Mouse (Mus musculus): Measurements from ENCODE around the gene Slc35a3. TPM values are rescaled to one million over a fixed set of nuclear protein-coding genes. Genes with fewer than 3 reads are reported as not detected.
A peak's percentile ranks its signal among the peaks of the same experiment; 100 is the strongest.
"Not testable (repeated sequence)": the region's sequence is repeated elsewhere in the genome, so short reads cannot be mapped to it uniquely, and the experiment has no call there.

The Slc35a3 gene
- total RNA-seq, 2 experiments from 2014 or later, result 12.8 to 15.3 TPM

DNA sequence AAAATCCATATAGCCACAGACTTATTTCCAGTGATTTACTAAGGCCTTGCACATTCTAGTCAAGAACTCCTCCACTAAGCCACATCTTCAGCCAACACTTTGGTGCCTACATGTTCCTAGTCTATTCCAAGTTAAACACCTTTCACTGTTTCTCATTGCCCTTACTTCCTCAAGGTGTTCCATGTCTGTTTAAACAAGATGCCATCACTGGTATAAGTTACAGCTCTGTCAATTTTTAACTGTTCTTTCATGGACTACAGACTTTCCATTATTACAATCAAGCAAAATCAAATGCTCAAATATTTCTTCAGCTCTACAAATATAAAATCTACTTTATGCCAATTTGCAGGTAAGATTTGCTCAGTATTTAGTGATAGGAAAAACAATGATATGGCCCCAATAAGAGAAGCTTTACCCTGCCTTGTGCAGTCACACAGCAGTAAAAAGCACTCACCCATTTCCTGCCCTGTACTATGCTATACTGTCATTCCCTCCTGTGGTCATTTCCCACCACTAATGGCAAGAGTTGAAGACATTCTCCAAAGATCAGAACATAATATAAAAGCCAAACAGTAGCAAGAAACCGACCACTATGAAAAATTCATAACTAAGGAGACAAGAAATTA is 9.9 kb downstream of the Slc35a3 start:
- intact Hi-C loops (cut with DNase I), result no loop called here
- no peak for DNase-seq

DNA sequence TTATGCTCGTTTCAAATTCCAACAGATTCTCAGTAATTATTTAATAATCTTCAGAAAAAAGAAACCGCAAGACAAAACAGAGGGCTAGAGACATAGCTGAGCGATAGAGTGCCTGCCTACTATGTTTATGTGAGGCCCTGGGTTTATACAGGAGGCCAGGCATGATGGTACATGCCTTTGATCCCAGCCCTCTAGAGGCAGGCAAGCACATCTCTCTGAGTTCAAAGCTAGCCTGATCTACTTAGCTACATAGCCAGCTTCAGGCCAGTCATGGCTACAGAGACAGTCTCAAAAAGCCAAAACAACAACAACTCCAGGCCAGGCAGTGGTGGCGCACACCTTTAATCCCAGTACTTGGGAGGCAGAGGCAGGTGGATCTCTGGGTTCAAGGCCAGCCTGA is 11.0 kb downstream of the Slc35a3 start:
- no peak for DNase-seq
- intact Hi-C loops (cut with DNase I), result no loop called here

DNA sequence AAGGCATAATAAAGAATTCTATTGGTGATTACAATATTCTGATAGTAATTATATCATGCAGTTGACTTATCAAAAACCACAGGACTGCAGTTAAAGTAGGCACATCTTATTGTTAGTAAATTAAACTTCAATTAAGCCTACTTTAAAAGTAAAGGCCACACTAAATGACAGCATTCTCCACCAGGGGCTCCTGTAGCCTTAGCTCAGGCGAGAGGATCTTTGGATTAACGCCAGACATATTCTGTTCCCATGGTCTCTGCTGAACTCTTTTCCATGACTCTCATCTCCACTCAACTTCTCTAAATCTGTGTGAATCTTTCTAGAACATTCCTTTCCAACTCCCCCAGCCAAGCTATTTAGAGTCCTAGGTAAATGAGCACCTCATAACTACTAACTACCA is 13.8 kb downstream of the Slc35a3 start:
- DNase-seq, result no peak

DNA sequence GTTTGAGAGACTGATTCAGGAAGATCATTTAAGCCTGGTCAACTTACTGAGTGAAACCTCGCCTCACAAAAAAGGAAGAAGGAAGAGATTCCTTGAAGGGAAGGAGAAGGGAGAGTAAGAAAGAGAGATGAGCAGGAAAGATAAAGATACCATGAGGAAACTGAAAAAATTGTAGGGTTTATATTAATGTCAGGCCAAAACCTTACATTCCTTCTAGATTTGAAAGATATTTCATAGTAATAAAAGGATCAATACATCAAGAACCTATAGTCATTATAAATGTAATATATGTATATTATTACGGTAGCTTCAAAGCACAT is 17.0 kb downstream of the Slc35a3 start:
- intact Hi-C loops (cut with DNase I), result no loop called here
- DNase-seq, result no peak

More for the DNA sequence above, 13.8 kb downstream of the Slc35a3 start:
- intact Hi-C loops (cut with DNase I), result loop anchor here (2.0 kb wide), 1 partner anchor 50 kb away; no protein-coding TSS in a partner anchor

DNA sequence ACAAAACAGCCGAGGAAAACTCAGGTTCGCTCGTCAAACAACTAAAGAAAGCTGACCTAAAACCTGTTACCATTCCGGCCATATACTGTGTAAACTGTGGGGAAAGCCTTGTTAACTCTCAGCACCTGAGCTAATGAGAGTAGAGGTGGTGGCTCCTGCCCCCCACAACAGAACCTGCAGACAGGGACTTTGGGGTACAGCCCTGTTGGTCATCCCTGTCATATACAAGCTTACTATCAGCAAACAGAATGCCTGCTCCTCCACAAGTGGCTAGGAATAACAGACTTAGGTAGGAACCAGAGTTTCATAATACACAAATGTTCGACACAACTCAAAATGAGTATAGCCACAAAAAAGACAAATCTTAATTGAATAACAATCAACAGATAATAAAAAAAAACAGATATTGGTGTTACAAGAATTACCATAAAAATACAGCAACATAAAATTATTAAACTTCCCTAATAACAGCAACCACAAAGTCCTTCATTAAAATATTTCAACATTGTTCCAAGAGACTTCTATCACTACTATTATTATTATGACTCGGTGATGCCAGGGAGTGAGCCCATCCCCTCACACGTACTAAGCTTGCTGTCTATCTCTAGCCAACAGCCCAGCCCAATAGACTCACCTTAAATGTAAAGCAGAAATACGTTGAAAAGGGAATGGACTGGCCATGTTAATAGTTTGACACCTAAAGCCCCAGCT is 17.5 kb downstream of the Slc35a3 start:
- DNase-seq, result no peak
- intact Hi-C loops (cut with DNase I), result no loop called here

DNA sequence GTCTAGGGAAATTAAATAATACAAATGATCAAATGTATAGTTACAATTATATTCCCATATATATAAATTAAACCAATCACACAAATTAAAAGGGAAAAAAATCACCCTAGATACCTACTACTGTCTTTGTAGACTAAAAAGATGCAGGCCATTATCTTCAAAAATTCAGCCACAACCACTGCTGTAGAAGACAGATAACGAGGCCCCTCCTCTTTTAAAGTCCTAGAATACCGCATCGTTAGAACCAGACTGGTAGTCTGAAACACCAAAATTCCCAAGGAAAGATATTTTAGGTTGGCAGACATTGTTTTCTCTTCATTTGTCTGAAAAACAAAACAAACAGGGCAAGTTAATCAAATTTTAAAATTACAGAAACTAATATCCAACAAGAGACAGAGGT is 18.3 kb downstream of the Slc35a3 start:
- intact Hi-C loops (cut with DNase I), result no loop called here
- DNase-seq, result no peak

DNA sequence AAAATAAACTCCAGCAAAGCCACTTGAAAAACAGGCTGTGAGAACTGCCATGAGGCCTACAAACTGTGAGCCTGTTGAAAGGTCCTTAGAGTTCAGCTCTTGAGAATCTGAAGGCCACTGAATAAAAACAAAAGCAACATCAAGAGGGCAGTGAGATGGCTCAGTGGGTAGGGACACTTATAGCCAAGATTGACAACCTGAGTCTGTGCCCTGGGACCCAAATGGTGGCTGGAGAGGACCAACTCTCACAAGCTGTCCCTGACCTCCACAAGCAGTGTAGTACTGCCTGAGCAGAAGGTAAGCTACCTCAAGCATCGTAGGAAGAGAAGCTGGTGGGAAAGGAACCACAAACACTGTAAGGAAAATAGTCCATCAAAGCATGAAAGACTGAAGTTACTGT is 31.5 kb downstream of the Slc35a3 start, which contains the start of gene Gm43191:
TSS of gene Gm43191 (minus strand) at position 101 of the 400 bp plus-strand sequence.
- intact Hi-C loops (cut with DNase I), result no loop called here
- no peak for DNase-seq

DNA sequence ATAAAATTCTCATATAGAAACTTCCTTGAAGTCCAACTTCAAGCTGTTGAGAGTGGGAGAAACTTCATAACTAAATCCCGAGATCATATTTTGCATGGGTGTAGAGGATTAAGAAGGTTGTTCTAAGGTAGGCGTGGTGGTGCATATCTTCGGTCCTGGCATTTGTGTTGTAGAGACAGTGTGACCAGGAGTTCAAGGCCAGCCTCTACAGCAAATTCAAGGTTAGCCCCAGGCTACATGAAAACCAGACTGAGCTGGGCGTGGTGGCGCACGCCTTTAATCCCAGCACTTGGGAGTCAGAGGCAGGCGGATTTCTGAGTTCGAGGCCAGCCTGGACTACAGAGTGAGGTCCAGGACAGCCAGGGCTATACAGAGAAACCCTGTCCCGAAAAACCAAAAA is 48.4 kb downstream of the Slc35a3 start:
- intact Hi-C loops (cut with DNase I), result loop anchor here (5.0 kb wide), 3 partner anchors 152 to 657 kb away; partner anchors contain the start of genes Cdc14a, Dbt, Extl2 and Slc30a7
- DNase-seq, result not testable (repeated sequence)

DNA sequence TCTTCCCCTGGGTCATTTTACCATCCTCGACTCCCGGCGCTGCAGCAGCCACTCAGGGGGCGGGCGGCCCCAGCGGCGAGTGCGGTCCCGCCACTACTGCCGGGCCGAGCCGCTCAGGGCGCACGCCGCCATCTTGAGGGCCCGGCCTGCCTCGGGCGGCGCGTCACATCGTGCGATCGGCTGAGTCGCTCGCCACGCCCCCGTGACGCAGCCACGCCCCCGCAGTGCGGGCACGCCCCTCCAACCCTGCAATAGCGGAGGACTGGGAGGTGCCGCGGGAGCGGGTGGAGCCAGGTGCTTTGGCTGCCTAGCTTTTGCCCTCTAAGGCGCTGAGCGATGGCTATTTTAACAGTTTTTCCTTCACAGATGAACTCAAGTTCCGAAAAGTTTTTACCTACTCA is 50.2 kb downstream of the Slc35a3 start, which contains the start of gene Mfsd14a:
TSS of gene Mfsd14a (minus strand) at position 215 of the 401 bp plus-strand sequence.
- intact Hi-C loops (cut with DNase I), result loop anchor here (1.0 to 5.0 kb wide), 5 partner anchors 50 to 655 kb away; partner anchors contain the start of genes Cdc14a, Dbt, Extl2 and Slc30a7
- DNase-seq, result peak; percentile 100

DNA sequence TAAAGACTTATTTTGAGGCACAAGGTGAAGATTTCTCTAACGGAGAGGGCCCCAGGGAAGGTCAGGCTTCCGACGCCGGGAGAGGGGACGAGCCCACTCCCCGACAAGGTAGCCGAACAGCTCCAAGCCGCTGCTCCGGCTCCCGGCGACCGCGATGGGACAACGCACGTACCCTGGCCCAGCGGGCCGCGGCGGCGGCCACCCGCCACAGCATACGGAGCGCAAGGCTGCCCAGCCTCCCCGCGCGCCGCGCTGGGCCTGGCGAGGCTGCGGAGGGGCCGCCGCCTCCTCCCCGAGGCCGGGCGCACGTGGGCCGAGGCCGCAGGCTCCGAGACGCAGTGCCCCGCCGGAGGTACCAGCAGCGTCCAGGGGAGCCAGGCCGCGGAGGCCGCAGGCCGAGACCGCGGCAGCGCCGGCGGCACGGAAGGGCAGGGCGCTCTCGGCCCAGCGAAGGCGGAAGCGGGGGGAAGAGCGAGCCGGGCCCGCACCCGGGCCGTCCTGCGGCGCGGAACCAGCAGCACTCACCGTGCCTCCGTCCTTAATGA is 50.7 kb downstream of the Slc35a3 start:
- DNase-seq, result no peak
- intact Hi-C loops (cut with DNase I), result loop anchor here (1.0 to 5.0 kb wide), 5 partner anchors 51 to 655 kb away; partner anchors contain the start of genes Cdc14a, Dbt, Extl2 and Slc30a7

DNA sequence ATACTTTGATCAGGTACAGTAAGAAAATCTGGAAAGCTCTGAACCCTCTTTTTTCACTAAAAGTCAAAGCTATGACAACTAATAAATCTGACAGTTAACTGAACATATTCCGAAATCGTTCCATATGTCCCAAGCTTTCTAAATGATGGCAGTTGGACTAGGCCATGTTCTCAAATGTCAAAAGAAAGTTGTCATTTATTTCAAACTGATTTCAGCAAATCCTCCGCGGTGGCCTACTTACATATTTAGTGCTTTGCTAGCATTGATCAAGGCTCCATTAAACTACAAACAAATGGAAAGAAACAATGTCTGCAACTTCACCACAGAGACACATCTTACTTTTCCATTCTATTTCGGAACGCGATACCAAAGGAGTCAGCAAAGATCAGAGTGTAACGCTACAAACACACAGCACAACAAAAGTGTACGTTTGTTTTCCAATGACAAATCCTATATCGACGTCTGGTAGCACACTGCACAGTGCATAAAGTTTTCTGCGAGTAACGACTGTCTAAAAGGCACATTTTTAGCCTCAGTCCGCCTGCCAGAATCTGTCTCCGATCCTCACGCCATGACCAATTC is 51.3 kb downstream of the Slc35a3 start:
- intact Hi-C loops (cut with DNase I), result loop anchor here (5.0 kb wide), 3 partner anchors 149 to 654 kb away; partner anchors contain the start of genes Cdc14a, Dbt, Extl2 and Slc30a7
- DNase-seq, result no peak

DNA sequence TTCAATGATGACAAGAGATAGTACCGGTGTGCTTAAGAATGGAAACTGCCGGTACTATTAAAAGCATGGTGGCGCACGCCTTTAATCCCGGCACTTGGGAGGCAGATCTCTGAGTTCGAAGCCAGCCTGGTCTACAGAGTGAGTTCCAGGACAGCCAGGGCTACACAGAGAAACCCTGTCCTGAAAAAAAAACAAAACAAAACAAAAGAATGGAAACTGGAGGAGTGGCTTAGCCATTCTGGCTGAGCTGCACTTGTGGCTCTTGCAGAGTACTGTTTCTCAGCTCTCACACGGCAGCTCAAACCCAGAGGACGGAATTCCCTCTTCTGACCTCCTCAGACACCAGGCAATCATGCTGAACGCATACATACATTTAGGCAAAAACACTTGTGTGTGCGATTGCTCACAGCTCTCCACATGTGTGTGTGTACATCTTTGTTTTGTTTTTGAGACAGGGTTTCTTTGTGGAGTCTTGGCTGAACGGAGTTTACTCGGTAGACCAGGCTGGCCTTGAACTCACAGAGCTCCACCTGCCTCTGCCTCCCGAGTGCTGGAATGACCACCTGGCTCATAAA is 52.7 kb downstream of the Slc35a3 start:
- intact Hi-C loops (cut with DNase I), result loop anchor here (5.0 kb wide), 3 partner anchors 148 to 653 kb away; partner anchors contain the start of genes Cdc14a, Dbt, Extl2 and Slc30a7
- DNase-seq, result no peak

DNA sequence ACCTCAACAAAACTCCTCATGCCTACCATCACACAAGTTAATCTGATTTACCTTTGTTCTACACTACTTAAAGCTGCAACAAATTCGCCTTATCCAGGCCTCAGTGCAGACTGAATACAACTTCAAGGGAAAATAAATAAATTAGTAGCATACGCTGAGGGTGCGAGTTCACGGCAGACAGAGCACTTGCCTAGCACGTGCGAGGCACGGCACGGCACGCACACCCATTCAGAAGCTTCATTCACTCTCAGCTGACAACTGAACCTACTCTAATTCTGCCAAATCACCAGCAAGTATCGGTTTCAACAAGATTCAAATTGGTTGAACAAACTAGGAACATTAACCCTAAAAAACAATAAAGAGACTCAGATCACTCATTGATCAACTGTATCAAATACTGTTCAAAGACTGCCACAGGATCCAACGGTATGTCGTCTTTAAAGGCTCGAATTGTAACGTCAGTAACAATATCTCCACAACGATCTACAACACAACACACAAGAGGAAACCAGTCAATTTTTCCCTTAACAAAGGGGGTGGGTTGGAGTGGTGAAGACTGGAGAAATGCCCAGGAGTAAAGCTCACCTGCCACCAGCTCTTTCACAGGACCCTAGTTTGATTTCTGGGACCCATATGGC is 53.6 kb downstream of the Slc35a3 start:
- intact Hi-C loops (cut with DNase I), result no loop called here

DNA sequence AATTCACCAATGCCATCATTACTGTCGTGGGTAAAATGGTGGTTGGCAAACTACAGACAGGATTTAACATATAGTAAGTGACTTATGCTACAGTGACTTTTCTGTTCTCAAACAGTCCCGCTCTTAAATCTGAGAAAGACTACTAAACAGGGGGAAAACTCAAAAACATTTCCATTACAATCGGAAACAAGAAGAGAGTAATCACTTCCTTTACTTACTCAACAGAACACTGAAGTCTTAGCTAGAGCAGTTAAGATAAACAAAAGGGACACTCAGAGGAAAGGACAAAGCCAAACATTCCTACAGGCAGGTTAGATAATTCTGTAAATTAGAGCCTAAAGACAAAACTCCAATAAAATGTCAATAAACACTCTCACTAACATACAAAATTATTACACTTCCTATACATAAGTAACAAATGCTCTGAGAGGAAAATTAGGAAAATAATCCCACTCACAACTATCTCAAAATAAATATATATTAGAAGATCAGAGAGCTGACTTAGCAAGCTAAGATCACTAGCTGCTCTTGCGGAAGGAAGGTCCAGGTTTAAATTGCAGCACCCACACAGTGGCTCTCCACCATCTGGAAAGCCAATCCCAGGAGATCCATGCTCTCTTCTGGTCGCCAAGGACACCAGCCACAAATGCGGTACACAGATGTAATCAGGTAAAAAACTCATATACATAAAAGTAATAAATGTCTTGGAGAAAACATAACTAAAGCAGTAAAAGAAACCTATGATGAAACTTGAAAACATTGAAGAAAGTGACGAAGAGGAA is 56.3 kb downstream of the Slc35a3 start:
- intact Hi-C loops (cut with DNase I), result loop anchor here (2.0 kb wide), 1 partner anchor 14 kb away; no protein-coding TSS in a partner anchor
- DNase-seq, result no peak

More for the DNA sequence above, 53.6 kb downstream of the Slc35a3 start:
- no peak for DNase-seq

DNA sequence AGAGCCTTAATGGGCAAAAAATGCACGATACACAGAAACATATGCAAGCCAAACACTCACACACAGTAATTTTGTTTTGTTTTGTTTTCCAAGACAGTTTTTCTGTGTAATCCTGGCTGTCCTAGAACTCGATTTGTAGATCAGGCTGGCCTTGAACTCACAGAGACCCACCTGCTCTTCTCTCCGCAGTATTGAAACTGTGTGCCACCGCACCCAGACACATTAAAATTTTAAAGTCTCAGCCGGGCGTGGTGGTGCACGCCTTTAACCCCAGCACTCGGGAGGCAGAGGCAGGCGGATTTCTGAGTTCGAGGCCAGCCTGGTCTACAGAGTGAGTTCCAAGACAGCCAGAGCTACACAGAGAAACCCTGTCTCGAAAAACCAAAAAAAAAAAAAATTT is 58.6 kb downstream of the Slc35a3 start:
- intact Hi-C loops (cut with DNase I); DNase-seq: not testable (repeated sequence)

DNA sequence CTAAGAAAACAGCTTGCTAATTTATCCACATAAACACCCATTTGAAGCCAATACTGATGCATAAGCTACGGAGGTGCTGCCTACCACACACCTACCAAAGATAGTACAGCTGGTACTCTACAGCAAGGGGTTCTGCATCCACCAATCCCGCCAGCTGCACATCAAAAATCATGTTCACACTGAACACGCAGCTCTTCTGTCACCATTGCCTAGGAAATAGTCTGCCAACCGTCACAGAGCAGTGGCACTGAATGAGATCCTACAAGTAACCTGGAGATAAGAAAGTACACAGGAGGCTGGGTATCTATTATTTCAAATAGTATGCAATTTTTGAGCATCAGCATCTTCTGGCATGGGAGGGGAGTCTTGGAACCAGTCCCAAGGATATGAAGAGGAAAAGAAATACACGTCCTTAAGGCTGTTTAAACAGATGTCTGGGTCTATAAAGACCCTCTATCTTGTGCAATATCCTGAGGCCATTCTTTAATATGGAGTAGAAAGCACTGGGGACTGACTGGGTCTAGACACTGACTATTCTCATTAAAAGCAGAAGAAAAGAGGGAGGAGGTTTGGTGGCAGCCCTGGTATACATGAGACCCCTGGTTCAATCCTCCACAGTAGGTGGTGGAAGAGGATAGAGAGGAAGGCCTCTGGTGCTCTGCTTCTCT is 59.2 kb downstream of the Slc35a3 start:
- intact Hi-C loops (cut with DNase I), result no loop called here

DNA sequence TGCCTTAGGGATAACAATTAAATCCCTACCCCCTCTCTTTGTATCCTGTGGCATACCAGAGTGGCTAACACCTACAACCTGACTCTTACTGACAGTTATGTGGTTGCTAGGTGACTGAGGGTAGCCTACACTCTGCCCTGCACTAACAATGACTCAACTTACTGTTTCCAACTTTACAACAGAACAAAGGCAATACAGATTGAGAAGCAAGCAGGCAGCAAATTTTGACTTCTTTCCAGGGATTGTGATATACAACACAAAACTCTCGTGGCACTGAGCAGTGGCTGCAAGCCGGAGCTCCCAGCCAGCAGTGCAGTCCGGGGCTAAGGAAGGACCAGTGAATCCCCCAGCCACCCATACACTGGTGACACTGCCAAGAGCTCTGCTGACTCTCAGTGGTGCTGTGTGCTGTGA is 60.6 kb downstream of the Slc35a3 start:
- intact Hi-C loops (cut with DNase I), result no loop called here
- no peak for DNase-seq

More for the DNA sequence above, 59.2 kb downstream of the Slc35a3 start:
- no peak for DNase-seq

DNA sequence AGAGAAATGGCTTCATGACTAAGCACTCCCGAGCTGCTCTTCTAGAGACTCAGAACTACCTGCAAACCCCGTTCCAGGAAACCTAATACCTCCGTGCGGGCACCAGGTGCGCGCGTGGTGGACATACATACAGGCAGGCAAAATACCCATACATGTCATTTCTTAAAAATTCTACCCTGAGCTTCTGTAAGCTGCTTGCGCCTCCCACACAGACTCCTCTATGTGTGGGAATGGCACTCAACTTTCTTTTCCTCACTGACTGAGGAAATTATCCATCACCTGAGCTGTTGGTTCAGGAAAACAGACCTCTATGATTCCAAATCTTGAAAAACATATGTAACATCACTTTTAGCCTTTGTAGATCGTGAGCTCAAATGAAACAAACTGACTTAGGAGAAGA is 61.9 kb downstream of the Slc35a3 start:
- DNase-seq, result no peak
- intact Hi-C loops (cut with DNase I), result no loop called here

DNA sequence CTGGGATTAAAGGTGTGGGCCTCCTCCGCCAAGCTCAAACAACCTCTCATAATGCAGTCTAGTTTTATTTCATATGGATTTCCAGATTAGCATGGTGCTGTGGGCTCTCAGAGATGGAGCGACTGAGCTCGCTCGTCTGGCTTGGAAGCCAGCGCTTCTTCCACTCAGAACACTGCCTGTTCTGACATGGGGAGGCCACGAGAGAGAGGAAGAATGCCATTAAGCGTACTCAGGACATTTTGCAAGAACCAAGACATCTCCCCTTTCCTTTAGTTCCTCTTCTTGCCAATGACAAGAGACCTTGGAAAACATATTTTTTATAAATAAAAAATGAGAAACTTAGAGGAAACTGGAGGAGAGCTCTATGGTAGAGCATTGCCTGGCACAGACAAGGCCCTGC is 63.8 kb downstream of the Slc35a3 start:
- intact Hi-C loops (cut with DNase I), result no loop called here
- no peak for DNase-seq

Measured in heart, postnatal 36 days (tissue).